Mouse (Mus musculus) forebrain, embryonic 12.5 days (tissue): ENCODE results near the gene Aagab. TPM values are rescaled to one million over a fixed set of nuclear protein-coding genes. Genes with fewer than 3 reads are reported as not detected.
A peak's percentile ranks its signal among the peaks of the same experiment; 100 is the strongest.

Source experiments
- ATAC-seq: fragments of 200-750 bp; cut with Nextera tagmentation; 2 replicates; pipeline ENCODE4 v1.8.0; 2017; ENCODE audit warnings: moderate TSS enrichment; ENCODE audit not compliant: low FRiP score
- H3K27ac ChIP-seq: fragments of 300-500 bp; sonication (generic); 2 replicates; pipeline ENCODE4 v1.5.1; 2016; ENCODE audit warnings: mild to moderate bottlenecking
- H3K27me3 ChIP-seq: fragments of 300-500 bp; sonication (generic); 2 replicates; pipeline ENCODE4 v1.6.1; 2016; ENCODE audit warnings: mild to moderate bottlenecking
- H3K36me3 ChIP-seq: fragments of 300-500 bp; sonication (generic); replicated peaks from 2 replicates; pipeline ENCODE4 v1.6.1; 2016; ENCODE audit warnings: mild to moderate bottlenecking
- H3K4me1 ChIP-seq: fragments of 300-500 bp; sonication (generic); 2 replicates; pipeline ENCODE4 v1.6.1; 2016
- H3K4me2 ChIP-seq: fragments of 300-500 bp; sonication (generic); 2 replicates; pipeline ENCODE4 v1.6.1; 2016; ENCODE audit warnings: mild to moderate bottlenecking, moderate library complexity
- H3K4me3 ChIP-seq: fragments of 300-500 bp; sonication (generic); replicated peaks from 2 replicates; pipeline ENCODE4 v1.5.1; 2016; ENCODE audit warnings: mild to moderate bottlenecking
- H3K9ac ChIP-seq: fragments of 300-500 bp; sonication (generic); 2 replicates; pipeline ENCODE4 v1.6.1; 2016; ENCODE audit warnings: mild to moderate bottlenecking
- H3K9me3 ChIP-seq: fragments of 300-500 bp; sonication (generic); 2 replicates; pipeline ENCODE4 v1.6.1; 2016
- WGBS: fragments of 180-500 bp; shearing (Covaris S2); methylation state at CpG from one replicate; pipeline ENCODE4 v1.1.7; 2016; 5-methylcytosine and 5-hydroxymethylcytosine counted together
- polyA plus RNA-seq: library from polyadenylated mRNA; unstranded; fragments of >200 nt; fragmentation: Nextera tagmentation; extraction: Ambion mirVana; gene quantifications from 2 replicates; pipeline ENCODE4 v1.2.1, GENCODE M21; 2016

Gene Aagab
- polyA plus RNA-seq, 1 experiment from 2014 or later, result 50.4 TPM

- no peaks in the 10 kb centered on the region for H3K9me3 ChIP-seq
- peaks cover 42% of the 10 kb centered on the region for H3K4me1 ChIP-seq
- no peak for ATAC-seq
- no peak overlapping the region for H3K4me2 ChIP-seq
- peaks cover 7% of the 10 kb centered on the region; the same call in 1 of the 2 replicates for H3K27me3 ChIP-seq
- no peak overlapping the region for H3K4me3 ChIP-seq
- H3K9ac ChIP-seq, result no peak overlapping the region
- WGBS, result 73% methylated on average over 8 of the region's 8 CpGs
- H3K36me3 ChIP-seq, result no peaks in the 10 kb centered on the region
- H3K27ac ChIP-seq, result no peak overlapping the region
Observed at GRCm38 (mm10) chr9:63609246-63609645, 6.8 kb downstream of the Aagab start.

DNA sequence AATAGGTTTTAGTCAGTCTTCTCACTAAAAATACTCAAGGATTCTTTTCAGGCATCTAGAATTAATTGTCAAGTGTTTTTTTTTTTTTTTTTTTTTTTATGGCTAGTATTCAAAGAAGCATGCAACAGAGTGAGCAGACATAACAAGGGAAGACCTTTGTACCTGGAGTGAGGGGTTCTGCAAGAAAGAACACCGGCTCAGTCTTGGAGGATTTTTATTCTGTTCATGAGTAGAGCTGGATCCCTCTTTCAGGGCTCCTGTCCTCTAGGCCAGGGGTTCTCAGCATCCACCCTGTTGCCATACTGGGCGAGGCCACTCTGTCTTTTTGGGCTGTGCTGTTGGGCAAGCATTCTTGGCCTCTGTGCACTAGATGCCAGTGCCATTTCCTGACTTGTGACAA is 7.3 kb downstream of the Aagab start:
- Histone ChIP-seq H3K27me3 (peaks cover 7% of the 10 kb centered on the region; the same call in 1 of the 2 replicates), H3K4me2 (no peak overlapping the region), H3K9ac (no peak overlapping the region), H3K4me3 (no peak overlapping the region), H3K4me1 (peaks cover 37% of the 10 kb centered on the region), H3K9me3 (no peaks in the 10 kb centered on the region), H3K27ac (no peak overlapping the region), H3K36me3 (no peaks in the 10 kb centered on the region)
- WGBS, result 93% methylated on average over 2 of the region's 2 CpGs
- ATAC-seq, result no peak

GRCm38 (mm10) chr9:63610231-63610630 is 7.8 kb downstream of the Aagab start:
- no peak overlapping the region for H3K27ac ChIP-seq
- H3K4me1 ChIP-seq, result peaks cover 37% of the 10 kb centered on the region
- 88% methylated on average over 6 of the region's 6 CpGs for WGBS
- peaks cover 7% of the 10 kb centered on the region; the same call in 1 of the 2 replicates for H3K27me3 ChIP-seq
- no peak overlapping the region for H3K4me2 ChIP-seq
- H3K4me3 ChIP-seq, result no peak overlapping the region
- no peak for ATAC-seq
- H3K9ac ChIP-seq, result no peak overlapping the region
- no peaks in the 10 kb centered on the region for H3K9me3 ChIP-seq
- H3K36me3 ChIP-seq, result no peaks in the 10 kb centered on the region

DNA sequence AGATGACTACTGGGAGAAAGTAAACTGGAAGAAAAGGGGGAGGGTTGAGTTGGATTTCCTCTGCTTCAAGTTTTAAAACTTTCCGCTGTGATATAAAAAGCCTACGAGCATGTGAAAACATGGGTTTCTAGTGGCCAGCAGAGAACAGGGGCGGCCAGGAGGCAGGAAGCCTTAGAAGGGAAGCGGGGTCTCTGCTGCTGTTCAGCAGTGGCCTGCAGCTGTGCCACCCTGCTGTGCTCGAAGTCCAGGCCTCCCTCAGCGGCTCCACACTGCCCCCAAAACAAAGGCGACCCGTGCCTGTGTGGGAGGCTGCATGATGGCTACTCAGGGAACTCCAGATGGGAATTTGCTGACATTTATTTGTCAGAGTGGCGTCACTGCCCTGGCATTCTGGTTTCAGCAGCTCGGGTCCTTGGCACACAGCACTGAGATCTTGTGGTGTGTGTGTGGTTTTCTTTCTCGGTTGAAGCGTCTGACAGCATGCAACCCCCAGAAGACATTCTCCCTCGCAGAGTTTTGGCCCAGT is 8.4 kb downstream of the Aagab start:
- 18% methylated on average over 13 of the region's 13 CpGs for WGBS
- Histone ChIP-seq H3K27me3 (peaks cover 7% of the 10 kb centered on the region; the same call in 1 of the 2 replicates), H3K4me2 (0 out of 2 replicates have a peak overlapping the region, but pooled peaks have one; percentile 11), H3K27ac (no peak overlapping the region; the same call in 1 of the 2 replicates), H3K4me3 (no peak overlapping the region), H3K4me1 (peaks cover 37% of the 10 kb centered on the region), H3K9ac (no peak overlapping the region), H3K9me3 (no peaks in the 10 kb centered on the region), H3K36me3 (no peaks in the 10 kb centered on the region)
- ATAC-seq, result 0 out of 2 replicates have a peak, but pooled peaks have one; percentile 23

DNA sequence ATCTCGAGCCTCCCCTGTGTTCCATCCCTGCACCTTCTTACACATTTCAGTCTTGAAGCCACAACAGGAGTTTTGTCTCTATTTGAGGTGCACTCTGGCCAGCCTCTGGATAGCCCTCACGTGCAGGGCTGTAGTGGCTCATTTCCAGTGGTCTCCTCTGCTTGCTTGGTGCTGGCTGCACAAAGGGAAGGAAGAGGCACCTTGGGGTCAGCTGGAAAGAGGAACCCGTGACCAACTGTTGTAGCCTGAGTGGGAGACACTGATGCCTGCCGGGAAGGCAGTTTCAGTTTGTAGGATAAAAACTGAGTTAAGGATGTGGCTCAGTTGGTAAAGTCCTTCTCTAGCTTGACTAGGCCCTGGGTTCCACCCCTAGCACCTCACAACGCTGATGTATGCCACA is 9.5 kb downstream of the Aagab start:
- Histone ChIP-seq H3K9ac (no peak overlapping the region), H3K36me3 (peaks cover 3% of the 10 kb centered on the region), H3K9me3 (no peaks in the 10 kb centered on the region), H3K27me3 (peaks cover 7% of the 10 kb centered on the region; the same call in 1 of the 2 replicates), H3K27ac (no peak overlapping the region), H3K4me1 (peaks cover 37% of the 10 kb centered on the region), H3K4me3 (no peak overlapping the region), H3K4me2 (no peak overlapping the region)
- no peak for ATAC-seq
- 67% methylated on average over 5 of the region's 5 CpGs for WGBS

DNA sequence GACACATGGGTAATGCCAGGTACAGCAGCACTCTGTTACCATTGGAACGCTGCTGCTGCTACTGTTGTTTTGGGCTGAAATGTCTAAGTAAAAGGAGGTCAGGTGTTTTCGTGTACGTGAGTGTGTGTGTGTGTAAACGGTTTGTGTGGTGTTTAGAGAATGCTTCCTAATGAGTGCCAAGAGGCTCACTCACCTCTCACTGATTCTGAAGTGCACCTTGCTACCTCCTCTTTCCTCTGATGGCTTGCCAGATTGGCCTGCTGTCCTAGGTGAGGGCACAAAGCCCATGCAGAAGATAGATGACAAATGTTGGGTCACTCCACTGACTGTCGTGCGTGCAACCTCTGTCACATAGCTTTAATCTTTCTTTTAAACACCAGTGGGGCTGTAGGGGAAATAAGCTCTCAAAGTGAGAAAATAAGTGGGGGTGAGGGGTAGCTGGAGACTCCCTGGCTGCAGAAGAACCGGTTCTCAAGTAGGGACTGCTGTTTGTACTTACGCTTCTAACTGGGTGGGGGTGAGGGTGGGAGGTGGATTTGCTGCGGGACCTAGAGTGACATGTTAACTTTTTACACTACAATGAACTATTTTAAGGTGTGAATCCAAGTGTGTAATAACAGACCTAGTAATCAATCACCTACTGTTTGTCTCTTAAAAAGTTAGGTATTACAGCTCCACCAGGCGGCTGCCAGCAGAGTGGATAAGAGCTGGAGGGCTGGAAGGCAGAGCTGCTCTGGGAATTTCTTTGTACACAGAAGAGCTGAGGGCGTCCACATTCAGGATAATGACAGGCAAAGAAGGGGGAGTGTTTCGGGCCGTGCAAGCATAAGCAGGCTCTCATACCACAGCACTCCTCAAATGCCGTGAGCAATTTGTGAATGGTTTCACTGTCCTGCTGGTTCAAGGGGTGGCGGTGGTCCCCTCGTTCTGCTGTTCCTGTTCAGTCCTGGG is 10.4 kb downstream of the Aagab start:
- Histone ChIP-seq H3K9ac (no peak overlapping the region), H3K9me3 (no peaks in the 10 kb centered on the region), H3K4me2 (0 out of 2 replicates have a peak overlapping the region, but pooled peaks have one; percentile 25), H3K4me3 (no peak overlapping the region), H3K27ac (no peak overlapping the region), H3K4me1 (peaks cover 37% of the 10 kb centered on the region), H3K27me3 (peaks cover 7% of the 10 kb centered on the region; the same call in 1 of the 2 replicates), H3K36me3 (peaks cover 12% of the 10 kb centered on the region)
- ATAC-seq, result peak; percentile 55; the same call in 1 of the 2 replicates
- 38% methylated on average over 16 of the region's 16 CpGs for WGBS

GRCm38 (mm10) chr9:63613569-63613968 is 11.1 kb downstream of the Aagab start:
- Histone ChIP-seq H3K36me3 (peaks cover 18% of the 10 kb centered on the region), H3K9ac (no peak overlapping the region), H3K9me3 (no peaks in the 10 kb centered on the region), H3K27ac (no peak overlapping the region), H3K4me3 (no peak overlapping the region), H3K4me2 (0 out of 2 replicates have a peak overlapping the region, but pooled peaks have one; percentile 25), H3K4me1 (peaks cover 37% of the 10 kb centered on the region), H3K27me3 (peaks cover 7% of the 10 kb centered on the region; the same call in 1 of the 2 replicates)
- ATAC-seq, result no peak
- WGBS, result 42% methylated on average over 1 of the region's 1 CpGs

DNA sequence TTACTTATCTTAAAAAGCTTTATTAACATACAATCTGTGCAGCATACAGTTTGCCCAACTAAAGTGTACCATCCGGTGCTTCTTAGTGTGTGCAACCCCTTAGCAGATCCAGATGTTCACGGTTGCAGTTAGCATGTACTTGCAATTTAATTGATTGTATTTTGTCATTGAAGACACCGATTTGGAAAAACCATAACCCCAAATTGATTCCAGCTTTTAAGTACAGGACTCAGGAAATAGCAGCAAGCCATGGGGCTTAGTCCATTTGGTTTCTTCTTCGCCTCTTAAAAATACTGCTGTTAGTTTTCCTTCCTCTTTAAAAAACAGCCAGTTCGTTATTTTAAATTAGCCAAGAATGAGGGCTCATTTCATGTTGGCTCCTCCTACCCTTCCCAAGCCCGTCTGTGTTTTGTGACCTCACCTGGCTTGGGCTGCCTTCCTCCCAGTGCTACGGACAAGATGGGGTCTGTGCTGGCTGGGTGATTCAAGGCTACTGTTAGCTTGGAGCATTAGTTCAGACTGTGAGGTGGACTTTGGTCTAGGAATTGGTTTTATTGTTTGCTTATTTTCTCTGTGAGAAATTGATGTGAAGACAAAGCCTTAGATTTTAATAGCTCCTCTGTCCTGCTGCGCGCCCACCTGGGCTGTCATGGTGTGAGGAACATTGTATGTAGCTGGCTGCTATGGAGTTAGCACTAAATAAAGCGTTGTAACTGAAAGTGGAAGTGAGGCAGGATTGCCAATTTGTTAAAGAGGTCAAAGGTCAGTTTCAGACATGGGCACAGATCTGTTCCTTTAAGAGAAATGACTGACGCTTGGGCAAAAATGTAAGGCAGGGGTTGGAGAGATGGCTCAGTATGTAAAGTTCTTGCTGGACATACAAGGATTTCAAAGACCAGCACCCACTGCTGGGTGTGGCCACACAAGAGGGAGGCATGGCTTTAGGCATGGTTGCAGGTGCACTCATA is 11.8 kb downstream of the Aagab start:
- Histone ChIP-seq H3K4me1 (peaks cover 34% of the 10 kb centered on the region), H3K9me3 (no peaks in the 10 kb centered on the region), H3K27me3 (peaks cover 7% of the 10 kb centered on the region; the same call in 1 of the 2 replicates), H3K27ac (no peak overlapping the region), H3K9ac (no peak overlapping the region), H3K4me3 (no peak overlapping the region), H3K36me3 (peaks cover 23% of the 10 kb centered on the region), H3K4me2 (no peak overlapping the region)
- ATAC-seq, result no peak
- WGBS, result 73% methylated on average over 11 of the region's 11 CpGs

GRCm38 (mm10) chr9:63617967-63618366 is 15.5 kb downstream of the Aagab start:
- Histone ChIP-seq H3K9me3 (no peaks in the 10 kb centered on the region), H3K27ac (no peak overlapping the region), H3K4me1 (peaks cover 16% of the 10 kb centered on the region), H3K4me3 (no peak overlapping the region), H3K27me3 (no peaks in the 10 kb centered on the region), H3K9ac (no peak overlapping the region), H3K36me3 (peaks cover 36% of the 10 kb centered on the region), H3K4me2 (no peak overlapping the region)
- 95% methylated on average over 2 of the region's 2 CpGs for WGBS
- ATAC-seq, result no peak

GRCm38 (mm10) chr9:63623895-63624569 is 21.6 kb downstream of the Aagab start:
- Histone ChIP-seq H3K4me2 (no peak overlapping the region), H3K9me3 (no peaks in the 10 kb centered on the region), H3K36me3 (peaks cover 29% of the 10 kb centered on the region), H3K27me3 (no peaks in the 10 kb centered on the region), H3K4me1 (peaks cover 21% of the 10 kb centered on the region), H3K9ac (no peak overlapping the region), H3K27ac (no peak overlapping the region), H3K4me3 (no peak overlapping the region)
- ATAC-seq, result no peak
- 73% methylated on average over 15 of the region's 15 CpGs for WGBS

DNA sequence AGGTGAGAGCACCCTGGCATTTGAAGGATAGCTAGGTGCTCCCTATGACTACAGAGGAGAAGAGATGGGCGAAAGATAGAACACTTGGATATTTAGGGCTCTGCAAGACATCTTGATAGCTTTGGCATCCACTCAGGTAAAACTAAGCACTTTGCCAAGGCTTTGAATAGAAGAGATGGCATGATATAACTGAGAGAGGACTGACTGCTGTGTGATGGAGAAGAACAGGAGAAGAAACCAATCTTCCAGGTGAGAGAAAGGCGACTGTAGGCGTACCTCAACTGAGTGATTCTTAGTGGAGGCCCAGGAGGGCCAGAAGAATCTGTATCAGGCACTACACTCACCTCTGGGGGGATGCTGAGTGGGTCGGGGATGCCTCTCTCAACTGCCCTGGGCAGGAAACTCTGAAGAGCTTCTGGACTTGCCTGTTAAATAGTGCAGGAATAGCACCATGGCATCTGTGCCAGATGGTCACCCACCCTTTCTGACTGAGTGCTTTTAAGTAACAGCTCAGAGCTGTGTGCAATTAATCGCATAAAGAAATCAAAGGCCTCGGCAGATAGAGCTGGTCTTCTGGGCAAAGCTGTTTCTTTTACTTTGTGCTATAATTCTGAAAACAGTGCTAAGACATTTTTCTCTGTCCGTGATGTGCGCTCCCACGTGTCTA is 22.8 kb downstream of the Aagab start:
- no peak for ATAC-seq

More for the DNA sequence above, 22.8 kb downstream of the Aagab start:
- Histone ChIP-seq H3K4me3 (no peak overlapping the region), H3K4me2 (no peak overlapping the region), H3K27ac (no peak overlapping the region), H3K27me3 (no peaks in the 10 kb centered on the region), H3K36me3 (peaks cover 26% of the 10 kb centered on the region), H3K9ac (no peak overlapping the region), H3K9me3 (no peaks in the 10 kb centered on the region), H3K4me1 (peaks cover 21% of the 10 kb centered on the region)
- 93% methylated on average over 9 of the region's 9 CpGs for WGBS
